Mouse (Mus musculus): ENCODE measurements around the gene Akain1. TPM values are rescaled to one million over a fixed set of nuclear protein-coding genes. Genes with fewer than 3 reads are reported as not detected.

The Akain1 gene
- polyA plus RNA-seq, 1 experiment from 2014 or later = 0.40 TPM

- Histone ChIP-seq H3K4me2 (ENCODE audit: low read length) (no peak overlapping the region), H3K27me3 (ENCODE audit: control insufficient read depth, insufficient read depth, low read depth, low read length) (no peaks in the 10 kb centered on the region), H3K4me1 (ENCODE audit: control insufficient read depth, insufficient read depth, low read length) (no peaks in the 10 kb centered on the region), H3K4me3 (ENCODE audit: low read depth, low read length) (no peak overlapping the region), H3K9ac (ENCODE audit: low read depth, low read length) (no peak overlapping the region), H3K27ac (ENCODE audit: low read length) (no peak overlapping the region), H3K9me3 (replicated peaks; ENCODE audit: control insufficient read depth, low read length, poor library complexity, severe bottlenecking) (no peaks in the 10 kb centered on the region), H3K36me3 (ENCODE audit: control insufficient read depth, insufficient read depth, low read length) (no peaks in the 10 kb centered on the region)
- ATAC-seq = no peak
- 80% methylated on average over 9 of the region's 9 CpGs for WGBS
These were observed 33.3 kb downstream of the Akain1 start for GRCm38 (mm10) chr17:69472401-69472800.

GRCm38 (mm10) chr17:69474084-69474483 is 35.0 kb downstream of the Akain1 start:
- no peak overlapping the region for H3K4me2 ChIP-seq (ENCODE audit: low read length)
- no peaks in the 10 kb centered on the region for H3K4me1 ChIP-seq (ENCODE audit: control insufficient read depth, insufficient read depth, low read length)
- no peaks in the 10 kb centered on the region for H3K9me3 ChIP-seq (replicated peaks; ENCODE audit: control insufficient read depth, low read length, poor library complexity, severe bottlenecking)
- no peak overlapping the region for H3K9ac ChIP-seq (ENCODE audit: low read depth, low read length)
- ATAC-seq = no peak
- 74% methylated on average over 4 of the region's 4 CpGs for WGBS
- no peaks in the 10 kb centered on the region for H3K36me3 ChIP-seq (ENCODE audit: control insufficient read depth, insufficient read depth, low read length)
- no peak overlapping the region for H3K4me3 ChIP-seq (ENCODE audit: low read depth, low read length)
- H3K27me3 ChIP-seq (ENCODE audit: control insufficient read depth, insufficient read depth, low read depth, low read length) = no peaks in the 10 kb centered on the region
- H3K27ac ChIP-seq (ENCODE audit: low read length) = no peak overlapping the region

GRCm38 (mm10) chr17:69475423-69475822 is 36.3 kb downstream of the Akain1 start:
- no peaks in the 10 kb centered on the region for H3K36me3 ChIP-seq (ENCODE audit: control insufficient read depth, insufficient read depth, low read length)
- H3K27ac ChIP-seq (ENCODE audit: low read length) = no peak overlapping the region
- H3K9ac ChIP-seq (ENCODE audit: low read depth, low read length) = peak overlapping the region; percentile 43
- H3K4me1 ChIP-seq (ENCODE audit: control insufficient read depth, insufficient read depth, low read length) = no peaks in the 10 kb centered on the region
- no peaks in the 10 kb centered on the region for H3K27me3 ChIP-seq (ENCODE audit: control insufficient read depth, insufficient read depth, low read depth, low read length)
- peak overlapping the region; percentile 35 for H3K4me3 ChIP-seq (ENCODE audit: low read depth, low read length)
- no peaks in the 10 kb centered on the region for H3K9me3 ChIP-seq (replicated peaks; ENCODE audit: control insufficient read depth, low read length, poor library complexity, severe bottlenecking)
- peak overlapping the region; percentile 61 for H3K4me2 ChIP-seq (ENCODE audit: low read length)
- ATAC-seq = peak; percentile 91
- WGBS = 1% methylated on average over 20 of the region's 20 CpGs

DNA sequence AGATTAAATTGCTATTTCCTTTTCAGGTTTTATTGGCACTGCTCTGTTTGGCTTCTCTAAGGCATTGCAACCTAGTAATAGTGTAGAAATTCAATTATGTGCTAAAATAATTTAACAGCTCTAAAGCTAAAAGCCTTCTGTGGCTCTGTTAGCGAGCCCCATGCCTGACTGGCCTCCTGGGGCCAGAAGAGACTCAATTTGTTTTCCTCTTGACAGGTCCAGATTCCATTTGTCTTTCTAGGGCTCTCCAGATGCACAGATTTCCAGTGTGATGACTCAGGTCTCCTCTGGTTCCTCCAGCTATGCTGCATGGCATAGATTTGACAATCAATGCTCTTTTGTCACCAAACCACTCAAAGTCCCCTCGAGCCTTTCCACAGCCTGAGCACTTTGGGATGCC is 38.4 kb downstream of the Akain1 start:
- Histone ChIP-seq H3K4me2 (ENCODE audit: low read length) (no peak overlapping the region), H3K9ac (ENCODE audit: low read depth, low read length) (no peak overlapping the region), H3K27ac (ENCODE audit: low read length) (no peak overlapping the region), H3K4me3 (ENCODE audit: low read depth, low read length) (no peak overlapping the region), H3K4me1 (ENCODE audit: control insufficient read depth, insufficient read depth, low read length) (no peaks in the 10 kb centered on the region), H3K9me3 (replicated peaks; ENCODE audit: control insufficient read depth, low read length, poor library complexity, severe bottlenecking) (no peaks in the 10 kb centered on the region), H3K36me3 (ENCODE audit: control insufficient read depth, insufficient read depth, low read length) (no peaks in the 10 kb centered on the region), H3K27me3 (ENCODE audit: control insufficient read depth, insufficient read depth, low read depth, low read length) (no peaks in the 10 kb centered on the region)
- ATAC-seq = no peak
- 37% methylated on average over 2 of the region's 2 CpGs for WGBS

DNA sequence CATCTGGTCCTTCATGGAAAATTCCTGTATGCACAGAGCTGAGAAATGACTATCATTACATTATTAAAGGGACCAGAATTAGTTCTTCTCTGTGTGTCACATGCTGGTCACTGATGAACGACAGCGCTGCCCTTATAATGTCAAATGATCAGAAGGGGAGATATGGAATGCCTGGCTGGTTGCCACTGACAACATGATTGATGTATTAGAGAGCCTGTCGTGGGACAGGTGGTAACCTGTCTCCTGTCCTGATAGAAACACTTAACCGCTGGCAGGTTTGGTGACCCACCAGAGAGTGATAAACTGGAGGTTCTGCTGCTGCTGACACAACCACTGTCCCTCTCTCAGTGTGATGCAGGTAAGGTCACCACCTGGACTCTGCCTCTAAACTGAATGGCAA is 40.1 kb downstream of the Akain1 start:
- Histone ChIP-seq H3K4me3 (ENCODE audit: low read depth, low read length) (no peak overlapping the region), H3K9ac (ENCODE audit: low read depth, low read length) (no peak overlapping the region), H3K4me1 (ENCODE audit: control insufficient read depth, insufficient read depth, low read length) (no peaks in the 10 kb centered on the region), H3K4me2 (ENCODE audit: low read length) (no peak overlapping the region), H3K27me3 (ENCODE audit: control insufficient read depth, insufficient read depth, low read depth, low read length) (no peaks in the 10 kb centered on the region), H3K36me3 (ENCODE audit: control insufficient read depth, insufficient read depth, low read length) (no peaks in the 10 kb centered on the region), H3K9me3 (replicated peaks; ENCODE audit: control insufficient read depth, low read length, poor library complexity, severe bottlenecking) (no peaks in the 10 kb centered on the region), H3K27ac (ENCODE audit: low read length) (no peak overlapping the region)
- ATAC-seq = no peak
- 86% methylated on average over 4 of the region's 4 CpGs for WGBS

- Histone ChIP-seq H3K4me2 (ENCODE audit: low read length) (no peak overlapping the region), H3K4me3 (ENCODE audit: low read depth, low read length) (no peak overlapping the region), H3K27me3 (ENCODE audit: control insufficient read depth, insufficient read depth, low read depth, low read length) (no peaks in the 10 kb centered on the region), H3K27ac (ENCODE audit: low read length) (no peak overlapping the region), H3K36me3 (ENCODE audit: control insufficient read depth, insufficient read depth, low read length) (no peaks in the 10 kb centered on the region), H3K9ac (ENCODE audit: low read depth, low read length) (no peak overlapping the region), H3K9me3 (replicated peaks; ENCODE audit: control insufficient read depth, low read length, poor library complexity, severe bottlenecking) (no peaks in the 10 kb centered on the region), H3K4me1 (ENCODE audit: control insufficient read depth, insufficient read depth, low read length) (no peaks in the 10 kb centered on the region)
- 89% methylated on average over 12 of the region's 12 CpGs for WGBS
- no peak for ATAC-seq
These were observed 48.0 kb downstream of the Akain1 start for GRCm38 (mm10) chr17:69487116-69487515.

GRCm38 (mm10) chr17:69487884-69488283 is 48.8 kb downstream of the Akain1 start:
- no peak for ATAC-seq
- H3K27me3 ChIP-seq (ENCODE audit: control insufficient read depth, insufficient read depth, low read depth, low read length) = no peaks in the 10 kb centered on the region
- H3K9me3 ChIP-seq (replicated peaks; ENCODE audit: control insufficient read depth, low read length, poor library complexity, severe bottlenecking) = no peaks in the 10 kb centered on the region
- 92% methylated on average over 6 of the region's 6 CpGs for WGBS
- no peaks in the 10 kb centered on the region for H3K4me1 ChIP-seq (ENCODE audit: control insufficient read depth, insufficient read depth, low read length)
- no peaks in the 10 kb centered on the region for H3K36me3 ChIP-seq (ENCODE audit: control insufficient read depth, insufficient read depth, low read length)
- H3K4me2 ChIP-seq (ENCODE audit: low read length) = no peak overlapping the region
- no peak overlapping the region for H3K9ac ChIP-seq (ENCODE audit: low read depth, low read length)
- H3K27ac ChIP-seq (ENCODE audit: low read length) = no peak overlapping the region
- H3K4me3 ChIP-seq (ENCODE audit: low read depth, low read length) = no peak overlapping the region

GRCm38 (mm10) chr17:69488826-69489225 is 49.7 kb downstream of the Akain1 start:
- Histone ChIP-seq H3K4me2 (ENCODE audit: low read length) (no peak overlapping the region), H3K9me3 (replicated peaks; ENCODE audit: control insufficient read depth, low read length, poor library complexity, severe bottlenecking) (no peaks in the 10 kb centered on the region), H3K9ac (ENCODE audit: low read depth, low read length) (no peak overlapping the region), H3K27ac (ENCODE audit: low read length) (no peak overlapping the region), H3K36me3 (ENCODE audit: control insufficient read depth, insufficient read depth, low read length) (no peaks in the 10 kb centered on the region), H3K4me3 (ENCODE audit: low read depth, low read length) (no peak overlapping the region), H3K27me3 (ENCODE audit: control insufficient read depth, insufficient read depth, low read depth, low read length) (no peaks in the 10 kb centered on the region), H3K4me1 (ENCODE audit: control insufficient read depth, insufficient read depth, low read length) (no peaks in the 10 kb centered on the region)
- ATAC-seq = no peak
- WGBS = 91% methylated on average over 5 of the region's 5 CpGs

- Histone ChIP-seq H3K27ac (ENCODE audit: low read length) (no peak overlapping the region), H3K4me3 (ENCODE audit: low read depth, low read length) (no peak overlapping the region), H3K27me3 (ENCODE audit: control insufficient read depth, insufficient read depth, low read depth, low read length) (no peaks in the 10 kb centered on the region), H3K4me2 (ENCODE audit: low read length) (no peak overlapping the region), H3K9ac (ENCODE audit: low read depth, low read length) (no peak overlapping the region), H3K36me3 (ENCODE audit: control insufficient read depth, insufficient read depth, low read length) (no peaks in the 10 kb centered on the region), H3K9me3 (replicated peaks; ENCODE audit: control insufficient read depth, low read length, poor library complexity, severe bottlenecking) (no peaks in the 10 kb centered on the region), H3K4me1 (ENCODE audit: control insufficient read depth, insufficient read depth, low read length) (no peaks in the 10 kb centered on the region)
- 80% methylated on average over 6 of the region's 6 CpGs for WGBS
- no peak for ATAC-seq
These were observed 53.2 kb downstream of the Akain1 start for GRCm38 (mm10) chr17:69492368-69492767.

GRCm38 (mm10) chr17:69495531-69495930 is 56.4 kb downstream of the Akain1 start:
- ATAC-seq = no peak
- no peaks in the 10 kb centered on the region for H3K9me3 ChIP-seq (replicated peaks; ENCODE audit: control insufficient read depth, low read length, poor library complexity, severe bottlenecking)
- 48% methylated on average over 2 of the region's 2 CpGs for WGBS

More at GRCm38 (mm10) chr17:69495531-69495930, 56.4 kb downstream of the Akain1 start:
- Histone ChIP-seq H3K4me1 (ENCODE audit: control insufficient read depth, insufficient read depth, low read length) (no peaks in the 10 kb centered on the region), H3K9ac (ENCODE audit: low read depth, low read length) (no peak overlapping the region), H3K4me2 (ENCODE audit: low read length) (no peak overlapping the region), H3K27ac (ENCODE audit: low read length) (no peak overlapping the region), H3K36me3 (ENCODE audit: control insufficient read depth, insufficient read depth, low read length) (no peaks in the 10 kb centered on the region), H3K27me3 (ENCODE audit: control insufficient read depth, insufficient read depth, low read depth, low read length) (no peaks in the 10 kb centered on the region), H3K4me3 (ENCODE audit: low read depth, low read length) (no peak overlapping the region)

Measured in midbrain, embryonic 16.5 days (tissue).